Mouse (Mus musculus): ENCODE measurements around the gene Zbtb49. TPM values are rescaled to one million over a fixed set of nuclear protein-coding genes. Genes with fewer than 3 reads are reported as not detected.

Zbtb49 gene
- polyA plus RNA-seq, 1 experiment from 2014 or later: 7.2 TPM

DNA sequence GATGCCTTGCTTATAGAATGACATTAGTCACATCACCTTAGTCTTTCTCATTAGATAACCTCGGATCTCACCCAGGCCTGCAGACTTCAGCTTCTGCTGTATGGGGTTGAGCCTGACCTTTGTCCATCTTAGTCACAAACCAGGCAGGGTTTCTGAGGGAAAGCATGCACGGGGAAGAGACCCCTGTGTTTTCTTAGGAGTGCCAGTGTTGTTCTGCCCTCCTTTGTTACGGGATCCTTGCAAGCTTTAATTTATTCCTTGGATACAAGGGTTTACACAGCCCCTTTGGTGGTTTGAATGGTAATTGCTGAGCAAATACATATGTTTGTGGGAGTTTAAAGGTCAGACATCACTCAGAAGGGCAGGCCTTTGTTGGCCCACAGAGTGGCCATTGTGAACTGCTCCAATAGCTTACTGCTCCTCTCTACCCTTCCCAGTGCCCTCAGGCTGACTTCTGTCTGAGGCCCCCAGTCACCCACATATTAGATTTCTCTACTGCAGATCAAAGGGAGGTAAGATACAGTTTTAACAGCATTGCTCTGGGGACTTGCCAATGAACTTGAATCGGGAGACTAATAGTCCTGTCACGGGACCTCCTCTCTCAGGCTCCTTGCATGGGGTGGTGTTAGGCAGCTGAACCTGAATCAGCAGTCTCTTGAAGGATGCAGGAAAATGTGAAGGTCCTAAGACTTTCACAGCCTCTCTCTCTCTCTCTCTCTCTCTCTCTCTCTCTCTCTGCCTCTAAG lies 20.6 kb upstream of the Zbtb49 start:
- peaks cover 9% of the 10 kb centered on the region; the same call in 1 of the 2 replicates for H3K36me3 ChIP-seq
- H3K9ac ChIP-seq: no peak overlapping the region
- H3K27me3 ChIP-seq (replicated peaks): no peaks in the 10 kb centered on the region
- no peak for ATAC-seq (ENCODE audit: extremely low read depth, insufficient number of reproducible peaks, low FRiP score, low TSS enrichment)
- 64% methylated on average over 5 of the region's 5 CpGs for WGBS
- no peak overlapping the region for H3K4me2 ChIP-seq
- no peak overlapping the region for H3K4me3 ChIP-seq
- no peaks in the 10 kb centered on the region for H3K4me1 ChIP-seq
- H3K9me3 ChIP-seq: peaks cover 3% of the 10 kb centered on the region; the same call in 1 of the 2 replicates
- H3K27ac ChIP-seq (replicated peaks): no peak overlapping the region

DNA sequence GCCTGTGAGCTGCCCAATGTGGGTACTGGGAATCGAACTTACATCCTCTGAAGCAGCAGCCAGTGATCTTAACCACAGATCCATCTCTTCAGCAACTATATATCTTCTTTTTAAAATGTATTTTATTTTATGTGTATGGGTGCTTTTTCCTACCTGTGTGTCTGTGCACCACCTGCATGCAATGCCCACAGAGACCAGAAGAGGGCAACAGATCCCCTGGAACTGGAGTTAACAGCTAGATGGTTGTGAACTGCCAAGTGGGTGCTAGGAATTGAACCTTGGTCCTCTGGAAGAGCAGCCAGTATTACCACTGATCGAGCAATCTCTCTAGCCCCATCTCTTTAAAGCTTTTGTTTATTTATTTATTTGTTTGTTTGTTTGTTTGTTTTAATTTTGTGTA lies 16.4 kb upstream of the Zbtb49 start:
- no peak for ATAC-seq (ENCODE audit: extremely low read depth, insufficient number of reproducible peaks, low FRiP score, low TSS enrichment)
- Histone ChIP-seq H3K4me2 (no peak overlapping the region), H3K9me3 (peaks cover 3% of the 10 kb centered on the region; the same call in 1 of the 2 replicates), H3K9ac (no peak overlapping the region), H3K27ac (replicated peaks) (no peak overlapping the region), H3K4me3 (no peak overlapping the region), H3K36me3 (peaks cover 46% of the 10 kb centered on the region), H3K4me1 (no peaks in the 10 kb centered on the region), H3K27me3 (replicated peaks) (no peaks in the 10 kb centered on the region)
- WGBS: 89% methylated on average over 2 of the region's 2 CpGs

DNA sequence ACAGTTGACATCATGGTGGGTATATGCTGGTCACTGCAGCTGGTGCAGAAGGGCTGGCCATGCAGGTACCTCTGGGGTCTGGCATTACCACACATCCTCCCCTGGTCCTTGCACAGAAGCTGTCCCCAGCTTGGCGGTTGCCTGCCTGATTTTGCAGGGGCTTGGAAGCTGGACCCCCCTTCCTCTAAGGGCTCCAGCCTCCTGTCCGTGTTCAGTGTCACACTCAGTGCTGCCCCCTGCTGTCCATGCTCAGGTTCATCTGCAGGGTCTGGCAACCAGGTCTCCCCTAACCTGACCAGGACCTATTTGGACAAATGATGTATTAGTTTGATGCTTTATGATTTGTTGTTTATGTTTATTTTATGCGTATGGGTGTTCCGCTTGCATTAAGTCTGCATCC lies 15.2 kb upstream of the Zbtb49 start:
- H3K4me3 ChIP-seq: no peak overlapping the region
- no peak overlapping the region for H3K4me2 ChIP-seq
- ATAC-seq (ENCODE audit: extremely low read depth, insufficient number of reproducible peaks, low FRiP score, low TSS enrichment): no peak
- H3K9ac ChIP-seq: no peak overlapping the region
- H3K36me3 ChIP-seq: peaks cover 58% of the 10 kb centered on the region
- no peak overlapping the region for H3K27ac ChIP-seq (replicated peaks)
- H3K9me3 ChIP-seq: peaks cover 3% of the 10 kb centered on the region; the same call in 1 of the 2 replicates
- no peaks in the 10 kb centered on the region for H3K4me1 ChIP-seq
- no peaks in the 10 kb centered on the region for H3K27me3 ChIP-seq (replicated peaks)
- WGBS: 69% methylated on average over 4 of the region's 4 CpGs

DNA sequence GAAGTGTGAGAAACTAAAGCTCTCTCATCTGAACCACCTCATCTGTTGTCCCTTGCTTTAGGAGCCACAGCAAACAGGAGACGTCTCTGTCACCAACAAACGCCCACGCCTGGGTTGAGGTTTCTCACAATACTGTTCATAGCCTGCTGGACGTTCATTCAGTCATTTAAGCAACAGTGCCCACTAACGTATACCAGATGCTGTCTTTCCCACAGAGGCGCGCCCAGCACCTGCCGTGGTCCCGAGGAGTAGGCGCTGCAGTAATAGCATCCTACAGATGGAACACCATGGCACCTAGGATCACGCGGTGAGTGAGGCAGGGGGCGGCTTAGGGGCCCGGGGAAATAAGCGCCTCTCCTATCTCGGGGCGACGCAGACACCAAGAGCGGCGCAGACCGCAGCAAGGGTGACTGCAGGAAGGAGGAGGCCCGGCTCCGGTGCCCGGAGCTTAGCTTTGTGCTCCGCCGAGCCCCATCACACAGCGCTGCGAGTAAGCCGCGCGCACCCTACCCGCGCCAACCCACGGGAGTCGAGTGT lies 418 bp downstream of the Zbtb49 start:
- Histone ChIP-seq H3K4me1 (peaks cover 25% of the 10 kb centered on the region), H3K4me3 (peak overlapping the region; percentile 90), H3K27ac (replicated peaks) (peak overlapping the region; percentile 68), H3K9me3 (no peaks in the 10 kb centered on the region), H3K36me3 (peaks cover 36% of the 10 kb centered on the region), H3K9ac (peak overlapping the region; percentile 95), H3K27me3 (replicated peaks) (no peaks in the 10 kb centered on the region), H3K4me2 (peak overlapping the region; percentile 85)
- no peak; the same call in 1 of the 2 replicates for ATAC-seq (ENCODE audit: extremely low read depth, insufficient number of reproducible peaks, low FRiP score, low TSS enrichment)
- WGBS: under 1% methylated on average over 35 of the region's 35 CpGs

DNA sequence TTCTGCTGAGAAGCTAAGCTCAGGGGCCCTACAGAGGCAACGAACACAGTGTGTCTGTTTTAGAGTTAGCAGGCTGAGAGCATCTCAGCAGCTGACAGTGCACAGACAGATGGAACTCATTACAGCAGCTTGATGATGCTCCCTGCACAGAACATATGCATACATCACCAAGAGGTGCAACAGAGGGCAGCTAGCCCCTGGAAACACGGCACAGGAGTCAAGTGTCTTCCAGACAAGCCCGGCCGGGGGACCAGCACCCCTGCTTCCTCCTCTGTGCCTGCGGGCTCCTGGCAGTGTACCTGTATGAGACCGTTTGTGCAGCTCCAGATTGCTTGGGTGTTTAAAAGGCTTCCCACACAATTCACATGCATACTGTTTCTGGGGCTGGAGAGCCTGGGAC lies 7.2 kb downstream of the Zbtb49 start:
- H3K4me3 ChIP-seq: no peak overlapping the region
- ATAC-seq (ENCODE audit: extremely low read depth, insufficient number of reproducible peaks, low FRiP score, low TSS enrichment): no peak
- WGBS: 84% methylated on average over 6 of the region's 6 CpGs
- peaks cover 79% of the 10 kb centered on the region for H3K36me3 ChIP-seq
- no peak overlapping the region for H3K27ac ChIP-seq (replicated peaks)
- no peaks in the 10 kb centered on the region for H3K4me1 ChIP-seq
- no peak overlapping the region for H3K4me2 ChIP-seq
- no peaks in the 10 kb centered on the region for H3K27me3 ChIP-seq (replicated peaks)
- H3K9me3 ChIP-seq: no peaks in the 10 kb centered on the region
- H3K9ac ChIP-seq: no peak overlapping the region

DNA sequence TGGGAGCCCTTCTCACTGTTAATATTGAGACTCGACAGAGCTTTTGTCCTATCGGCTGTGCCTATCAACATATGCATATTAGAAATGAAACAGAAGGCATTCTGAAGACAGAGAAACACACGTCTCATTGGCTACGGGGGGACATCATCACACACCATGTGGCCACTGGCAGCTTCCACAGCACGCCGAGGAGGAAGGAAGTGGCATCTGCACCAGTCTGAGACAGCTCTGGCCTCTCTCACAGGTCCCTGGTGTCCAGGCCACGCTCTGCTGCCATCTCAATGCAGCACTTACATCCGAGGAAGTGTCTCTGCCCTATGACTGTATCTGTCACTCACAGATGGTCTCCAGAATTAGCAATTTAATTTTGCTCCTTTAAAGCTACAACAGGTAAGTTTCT lies 8.6 kb downstream of the Zbtb49 start:
- no peak overlapping the region for H3K4me2 ChIP-seq
- H3K9me3 ChIP-seq: no peaks in the 10 kb centered on the region
- H3K27ac ChIP-seq (replicated peaks): no peak overlapping the region
- WGBS: 89% methylated on average over 8 of the region's 8 CpGs
- ATAC-seq (ENCODE audit: extremely low read depth, insufficient number of reproducible peaks, low FRiP score, low TSS enrichment): no peak
- H3K27me3 ChIP-seq (replicated peaks): no peaks in the 10 kb centered on the region
- H3K9ac ChIP-seq: no peak overlapping the region
- no peaks in the 10 kb centered on the region for H3K4me1 ChIP-seq
- H3K4me3 ChIP-seq: no peak overlapping the region
- peaks cover 72% of the 10 kb centered on the region for H3K36me3 ChIP-seq

DNA sequence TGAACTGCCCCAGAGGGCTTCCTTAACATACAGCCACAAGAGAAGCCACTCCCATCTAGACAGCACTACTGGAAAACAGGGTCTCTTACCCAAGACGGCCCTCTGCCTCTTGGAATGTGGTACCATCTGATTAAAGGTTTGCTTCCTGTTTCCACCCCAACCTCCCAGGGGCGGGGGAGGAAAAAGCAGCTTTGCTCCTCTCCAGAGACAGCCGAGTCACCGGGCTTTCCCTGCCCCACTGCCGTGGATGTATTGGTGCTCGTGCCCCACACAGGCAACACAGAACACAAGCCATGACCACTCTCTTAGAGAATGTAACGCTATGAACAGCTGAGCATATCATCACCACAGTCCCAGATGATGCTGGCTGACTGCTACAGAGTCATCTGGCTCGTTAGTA lies 11.3 kb downstream of the Zbtb49 start:
- no peak overlapping the region for H3K4me3 ChIP-seq
- H3K27me3 ChIP-seq (replicated peaks): no peaks in the 10 kb centered on the region
- no peak overlapping the region for H3K4me2 ChIP-seq
- ATAC-seq (ENCODE audit: extremely low read depth, insufficient number of reproducible peaks, low FRiP score, low TSS enrichment): no peak
- no peak overlapping the region for H3K9ac ChIP-seq
- H3K4me1 ChIP-seq: peaks cover 10% of the 10 kb centered on the region
- 44% methylated on average over 8 of the region's 8 CpGs for WGBS
- peaks cover 71% of the 10 kb centered on the region for H3K36me3 ChIP-seq
- H3K9me3 ChIP-seq: no peaks in the 10 kb centered on the region
- no peak overlapping the region for H3K27ac ChIP-seq (replicated peaks)

DNA sequence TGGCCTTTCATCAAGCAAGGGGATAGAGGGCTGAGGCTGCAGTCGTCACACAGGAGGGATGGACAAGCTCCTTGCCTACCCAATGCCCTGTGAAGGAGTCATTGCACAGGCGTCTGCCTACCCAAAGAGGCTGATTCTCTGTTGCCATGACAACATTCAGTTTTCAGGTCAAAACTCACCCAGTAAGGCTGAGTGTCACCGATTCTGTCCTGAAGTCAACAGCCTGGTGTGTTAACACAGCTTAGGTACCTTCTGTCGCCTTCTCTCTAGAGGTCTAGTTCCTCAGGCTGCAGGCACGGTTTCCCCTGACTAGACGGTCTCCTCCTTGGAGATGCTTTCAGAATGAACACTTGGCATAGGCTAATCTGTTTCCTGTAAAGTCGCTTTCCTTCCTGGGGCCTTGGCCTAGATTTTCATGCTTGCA lies 14.9 kb downstream of the Zbtb49 start:
- H3K27ac ChIP-seq (replicated peaks): no peak overlapping the region
- no peak overlapping the region for H3K4me3 ChIP-seq
- ATAC-seq (ENCODE audit: extremely low read depth, insufficient number of reproducible peaks, low FRiP score, low TSS enrichment): no peak
- peaks cover 71% of the 10 kb centered on the region for H3K36me3 ChIP-seq
- H3K9me3 ChIP-seq: no peaks in the 10 kb centered on the region
- peaks cover 10% of the 10 kb centered on the region for H3K4me1 ChIP-seq
- 81% methylated on average over 7 of the region's 7 CpGs for WGBS
- no peak overlapping the region for H3K9ac ChIP-seq
- H3K27me3 ChIP-seq (replicated peaks): no peaks in the 10 kb centered on the region
- H3K4me2 ChIP-seq: no peak overlapping the region

DNA sequence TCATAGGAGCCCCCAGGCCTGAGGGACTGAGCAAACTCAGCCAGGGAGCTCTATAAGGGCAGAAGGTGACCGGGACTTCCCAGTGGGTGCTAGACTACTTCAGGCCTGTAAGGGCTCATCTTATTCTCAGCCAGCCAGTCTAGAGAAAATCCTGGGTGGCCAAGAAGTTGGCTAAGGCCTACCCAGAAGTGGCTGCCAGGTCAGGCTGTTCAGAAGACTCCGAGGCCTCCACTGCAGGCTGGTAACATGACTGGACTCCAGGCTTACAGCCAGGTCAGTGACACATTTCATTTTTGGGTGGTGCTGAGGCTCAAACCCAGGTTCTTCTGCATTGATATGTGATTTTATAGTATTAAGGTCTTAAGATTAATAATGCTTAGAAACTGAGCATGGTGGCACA lies 20.6 kb downstream of the Zbtb49 start:
- Histone ChIP-seq H3K4me2 (no peak overlapping the region), H3K27me3 (replicated peaks) (no peaks in the 10 kb centered on the region), H3K36me3 (peaks cover 57% of the 10 kb centered on the region), H3K4me3 (no peak overlapping the region), H3K9me3 (no peaks in the 10 kb centered on the region), H3K27ac (replicated peaks) (no peak overlapping the region), H3K4me1 (no peaks in the 10 kb centered on the region), H3K9ac (no peak overlapping the region)
- 90% methylated on average over 2 of the region's 2 CpGs for WGBS
- ATAC-seq (ENCODE audit: extremely low read depth, insufficient number of reproducible peaks, low FRiP score, low TSS enrichment): no peak

DNA sequence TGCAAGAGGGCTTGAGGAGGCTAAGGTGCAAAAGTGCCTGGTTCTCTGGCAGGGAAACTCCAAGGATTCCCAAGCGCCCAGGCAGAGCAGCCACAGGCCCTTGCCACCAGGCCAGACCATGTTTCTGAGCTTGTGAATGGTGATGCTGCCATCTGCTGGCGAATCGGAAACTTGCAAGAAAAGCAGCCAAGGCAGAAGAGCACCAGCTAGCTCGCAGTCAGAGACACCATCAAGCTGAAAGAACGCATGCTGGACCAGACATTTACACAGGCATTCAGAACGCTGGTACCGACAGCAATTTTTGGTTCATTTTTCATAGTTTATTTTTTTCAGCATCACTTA lies 22.8 kb downstream of the Zbtb49 start:
- Histone ChIP-seq H3K4me3 (no peak overlapping the region), H3K36me3 (peaks cover 34% of the 10 kb centered on the region), H3K9ac (no peak overlapping the region), H3K4me1 (no peaks in the 10 kb centered on the region), H3K9me3 (no peaks in the 10 kb centered on the region), H3K4me2 (no peak overlapping the region), H3K27ac (replicated peaks) (no peak overlapping the region), H3K27me3 (replicated peaks) (no peaks in the 10 kb centered on the region)
- WGBS: 17% methylated on average over 7 of the region's 7 CpGs
- ATAC-seq (ENCODE audit: extremely low read depth, insufficient number of reproducible peaks, low FRiP score, low TSS enrichment): no peak

DNA sequence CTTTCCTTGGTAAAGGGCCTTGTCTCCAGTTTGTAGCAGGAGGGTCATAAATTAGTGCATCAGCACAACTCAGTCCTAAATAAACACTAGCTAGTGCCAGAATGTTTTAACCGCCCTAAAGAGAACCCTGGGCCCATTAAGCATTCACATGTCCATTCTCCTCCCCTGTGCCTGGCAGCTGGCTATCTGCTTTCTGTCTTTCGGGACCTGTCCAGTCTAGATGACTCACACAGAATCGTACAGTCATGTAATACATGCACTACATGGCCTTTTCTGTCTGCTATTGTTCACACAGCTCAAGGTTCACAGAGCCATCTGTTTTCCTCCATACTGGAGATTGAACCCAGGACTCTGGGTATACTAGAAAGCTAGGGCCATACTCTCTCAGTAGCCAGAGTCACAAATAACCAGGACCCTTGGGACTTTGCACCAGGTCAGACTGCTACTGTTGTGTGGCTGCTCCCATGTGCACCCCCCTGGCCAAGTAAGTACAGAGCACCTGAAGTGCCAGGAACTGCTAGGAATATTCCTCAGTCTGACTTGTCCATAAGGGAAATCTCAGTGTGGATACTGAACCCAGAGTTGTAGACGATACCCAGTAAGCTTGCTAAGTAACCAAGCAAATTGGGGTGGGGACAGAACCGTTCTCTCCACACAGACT lies 23.3 kb downstream of the Zbtb49 start:
- 48% methylated on average over 5 of the region's 5 CpGs for WGBS
- Histone ChIP-seq H3K9ac (0 out of 2 replicates have a peak overlapping the region, but pooled peaks have one; percentile 25), H3K4me1 (no peaks in the 10 kb centered on the region), H3K4me2 (no peak overlapping the region), H3K27ac (replicated peaks) (no peak overlapping the region), H3K4me3 (no peak overlapping the region), H3K36me3 (peaks cover 29% of the 10 kb centered on the region), H3K27me3 (replicated peaks) (no peaks in the 10 kb centered on the region), H3K9me3 (no peaks in the 10 kb centered on the region)
- ATAC-seq (ENCODE audit: extremely low read depth, insufficient number of reproducible peaks, low FRiP score, low TSS enrichment): no peak

DNA sequence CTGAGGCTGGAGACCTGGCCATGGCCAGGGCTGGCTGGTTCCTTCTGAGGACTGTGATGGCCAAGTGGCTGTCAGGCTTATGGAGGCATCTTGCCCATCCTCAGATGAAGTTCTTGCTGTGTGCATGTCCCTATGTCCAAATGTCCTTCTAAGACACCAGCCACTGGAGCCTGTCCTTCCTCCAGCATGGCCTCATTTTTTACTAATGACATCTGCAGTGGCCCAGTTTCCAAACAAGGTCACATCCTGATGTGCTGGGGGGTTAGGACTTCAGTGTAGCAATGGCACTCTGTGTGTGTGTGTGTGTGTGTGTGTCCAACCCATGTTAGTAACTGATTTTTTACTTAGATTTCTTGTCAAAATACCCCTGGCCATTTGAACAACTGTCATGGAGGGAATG lies 24.3 kb downstream of the Zbtb49 start:
- no peaks in the 10 kb centered on the region for H3K4me1 ChIP-seq
- H3K27ac ChIP-seq (replicated peaks): no peak overlapping the region
- no peak for ATAC-seq (ENCODE audit: extremely low read depth, insufficient number of reproducible peaks, low FRiP score, low TSS enrichment)
- no peaks in the 10 kb centered on the region for H3K9me3 ChIP-seq
- no peak overlapping the region for H3K4me3 ChIP-seq
- peaks cover 19% of the 10 kb centered on the region for H3K36me3 ChIP-seq
- H3K27me3 ChIP-seq (replicated peaks): no peaks in the 10 kb centered on the region
- no peak overlapping the region for H3K9ac ChIP-seq
- H3K4me2 ChIP-seq: no peak overlapping the region

Data from heart, embryonic 13.5 days (tissue).